In genomic region chr13:21930981-21931380, GRCm38 (mm10) we compare ENCODE assay signal across 20 mouse cellular contexts. TPM values are rescaled to one million over a fixed set of nuclear protein-coding genes. Genes with fewer than 3 reads are reported as not detected.
DNase-seq lines count a peak whose midpoint lies in the region; ATAC-seq lines count a peak whose summit lies in the region.
"Had no signal": no experiment of that assay in that cellular context is flagged by ENCODE, and none has a peak within 500 bp of the region (broad histone marks: within the 10 kb centered on the region; RNA-seq: fewer than 3 reads in every experiment).

No protein-coding gene starts in this region.

- H3K27ac ChIP-seq in heart, embryonic 10.5 days = no peak overlapping the region
- no peak overlapping the region for H3K27ac ChIP-seq in midbrain, embryonic 10.5 days (replicated peaks)
- no peak overlapping the region for H3K27ac ChIP-seq in midbrain, embryonic 14.5 days (replicated peaks; ENCODE audit: low read depth, low read length)
- H3K27ac ChIP-seq: intestine, embryonic 15.5 days; limb, embryonic 13.5 days had no signal

- intact Hi-C loops in heart, postnatal 10 days (cut with DNase I) = no loop called here

- H3K9ac ChIP-seq in midbrain, embryonic 14.5 days (replicated peaks; ENCODE audit: low read length) = no peak overlapping the region
- H3K9ac ChIP-seq: intestine, embryonic 15.5 days; limb, embryonic 13.5 days had no signal

- ATAC-seq in midbrain, embryonic 14.5 days (ENCODE audit: low FRiP score, low TSS enrichment) = no peak
- ATAC-seq: intestine, embryonic 15.5 days had no signal

- H3K27me3 ChIP-seq in heart, embryonic 10.5 days (ENCODE audit: insufficient read depth, poor library complexity, severe bottlenecking) = no peaks in the 10 kb centered on the region
- H3K27me3 ChIP-seq in midbrain, embryonic 10.5 days (ENCODE audit: low read depth, poor library complexity, severe bottlenecking) = no peaks in the 10 kb centered on the region
- no peaks in the 10 kb centered on the region for H3K27me3 ChIP-seq in midbrain, embryonic 14.5 days (ENCODE audit: control insufficient read depth, insufficient read depth, low read length)
- H3K27me3 ChIP-seq: intestine, embryonic 15.5 days; limb, embryonic 13.5 days had no signal

- H3K4me3 ChIP-seq in heart, embryonic 10.5 days = peak overlapping the region; percentile 46
- peak overlapping the region; percentile 32 for H3K4me3 ChIP-seq in midbrain, embryonic 10.5 days
- no peak overlapping the region for H3K4me3 ChIP-seq in midbrain, embryonic 14.5 days (replicated peaks; ENCODE audit: low read depth, low read length)
- H3K4me3 ChIP-seq: erythroblast, embryonic 14.5 days; intestine, embryonic 15.5 days; limb, embryonic 13.5 days; myocyte had no signal

- peak; percentile 76 for DNase-seq in heart, embryonic 10.5 days (ENCODE audit: low spot score)
- DNase-seq in heart, postnatal 10 days = no peak
- DNase-seq in midbrain, embryonic 10.5 days (ENCODE audit: low spot score) = no peak
- DNase-seq in midbrain, embryonic 14.5 days = no peak
- DNase-seq in embryo, embryonic 10.5 days (ENCODE audit: low spot score) = peak; percentile 74
- DNase-seq in yolk sac, embryonic 10.5 days (ENCODE audit: low spot score) = peak; percentile 57
- no peak for DNase-seq in adrenal gland, postnatal 14 days
- no peak for DNase-seq in adrenal gland, adult 2 months
- DNase-seq: adrenal gland, postnatal 10 days; cerebellum, postnatal 36 days; kidney, postnatal 4 days; layer of hippocampus, postnatal 36 days; lung, postnatal 10 days had no signal

- H3K36me3 ChIP-seq in heart, embryonic 10.5 days = no peaks in the 10 kb centered on the region
- H3K36me3 ChIP-seq in midbrain, embryonic 10.5 days = no peaks in the 10 kb centered on the region
- no peaks in the 10 kb centered on the region for H3K36me3 ChIP-seq in midbrain, embryonic 14.5 days (ENCODE audit: control insufficient read depth, insufficient read depth, low read length)
- H3K36me3 ChIP-seq: intestine, embryonic 15.5 days; limb, embryonic 13.5 days had no signal

- no peaks in the 10 kb centered on the region for H3K9me3 ChIP-seq in heart, embryonic 10.5 days
- no peaks in the 10 kb centered on the region for H3K9me3 ChIP-seq in midbrain, embryonic 10.5 days (replicated peaks)
- H3K9me3 ChIP-seq in midbrain, embryonic 14.5 days (ENCODE audit: control insufficient read depth, low read length) = no peaks in the 10 kb centered on the region
- H3K9me3 ChIP-seq: intestine, embryonic 15.5 days; limb, embryonic 13.5 days had no signal

- 8% methylated on average over 10 of the region's 10 CpGs for WGBS in heart, embryonic 10.5 days
- WGBS in midbrain, embryonic 10.5 days = 6% methylated on average over 10 of the region's 10 CpGs
- WGBS in midbrain, embryonic 14.5 days = 13% methylated on average over 10 of the region's 10 CpGs

- H3K4me2 ChIP-seq in midbrain, embryonic 14.5 days (ENCODE audit: low read length) = no peak overlapping the region
- H3K4me2 ChIP-seq: intestine, embryonic 15.5 days; limb, embryonic 13.5 days had no signal

- H3K4me1 ChIP-seq in heart, embryonic 10.5 days = 0 out of 2 replicates have a peak, but pooled peaks cover 3% of the 10 kb centered on the region
- H3K4me1 ChIP-seq in midbrain, embryonic 10.5 days = peaks cover 14% of the 10 kb centered on the region
- no peaks in the 10 kb centered on the region for H3K4me1 ChIP-seq in midbrain, embryonic 14.5 days (ENCODE audit: control insufficient read depth, insufficient read depth, low read length)
- H3K4me1 ChIP-seq: intestine, embryonic 15.5 days had no signal

RNA-seq across cellular contexts. Expression of gene Zfp184, which starts 13.9 kb away (rescaled TPM):
- polyA plus RNA-seq in heart, embryonic 10.5 days (2016; fragmentation: Nextera tagmentation; extraction: Ambion mirVana) = 7.4 and 9.1 TPM in 2 replicates
- total RNA-seq in heart, postnatal 10 days (2021) = 1 to 10 TPM; 1.4 to 1.9 TPM
- polyA plus RNA-seq in midbrain, embryonic 10.5 days (2016; fragmentation: Nextera tagmentation; extraction: Ambion mirVana) = 23.8 and 24.8 TPM in 2 replicates
- polyA plus RNA-seq in midbrain, embryonic 14.5 days (2014; fragmentation: Nextera tagmentation; extraction: Ambion mirVana) = 16.8 and 18.2 TPM in 2 replicates
- 1.3 and 1.7 TPM in 2 replicates for total RNA-seq in adrenal gland, postnatal 14 days (2021)
- 1 to 10 TPM; 1.7 to 1.9 TPM for total RNA-seq in adrenal gland, adult 2 months (2021)
- 0.26 and 0.35 TPM in 2 replicates for polyA plus RNA-seq in adrenal gland, adult 2 months (2012; rRNA removed)
- polyA plus RNA-seq: erythroblast, embryonic 14.5 days had no signal

RNA-seq across cellular contexts. Expression of gene Pom121l2, which starts 50.0 kb away (rescaled TPM):
- 0.09 TPM in 1 of 2 replicates, not detected in the other for polyA plus RNA-seq in heart, embryonic 10.5 days (2016; fragmentation: Nextera tagmentation; extraction: Ambion mirVana)
- total RNA-seq in heart, postnatal 10 days (2021) = not detected
- polyA plus RNA-seq in midbrain, embryonic 10.5 days (2016; fragmentation: Nextera tagmentation; extraction: Ambion mirVana) = 0.11 TPM in 1 of 2 replicates, not detected in the other
- polyA plus RNA-seq in midbrain, embryonic 14.5 days (2014; fragmentation: Nextera tagmentation; extraction: Ambion mirVana) = not detected in 2 replicates
- not detected in 2 replicates for total RNA-seq in adrenal gland, postnatal 14 days (2021)
- not detected for total RNA-seq in adrenal gland, adult 2 months (2021)
- not detected in 2 replicates for polyA plus RNA-seq in adrenal gland, adult 2 months (2012; rRNA removed)
- total RNA-seq: adrenal gland, postnatal 10 days; heart, postnatal 25 days; layer of hippocampus, postnatal 36 days; megakaryocyte-erythroid progenitor cell, adult 5-6 weeks had no signal
- polyA plus RNA-seq: erythroblast, embryonic 14.5 days; frontal cortex, adult 2 months; myocyte had no signal

Comparison
In these comparisons a context has a peak if more than half of its experiments do, and no peak if none do; other contexts are left out.
1. DNase-seq: peak in heart, embryonic 10.5 days (single experiment), embryo, embryonic 10.5 days (single experiment) and yolk sac, embryonic 10.5 days (single experiment); none in heart, postnatal 10 days (0 of 2), midbrain, embryonic 10.5 days (single experiment), midbrain, embryonic 14.5 days (single experiment), adrenal gland, postnatal 14 days (single experiment) and adrenal gland, adult 2 months (single experiment).